Mouse (Mus musculus) neural tube, embryonic 15.5 days (tissue): ENCODE measurements around the gene C1ql4. TPM values are rescaled to one million over a fixed set of nuclear protein-coding genes. Genes with fewer than 3 reads are reported as not detected.

ENCODE experiments used
- ATAC-seq: fragments of 200-750 bp; cut with Nextera tagmentation; 2 replicates; pipeline ENCODE4 v1.8.0; 2017; ENCODE audit warnings: mild to moderate bottlenecking, moderate TSS enrichment, moderate library complexity; ENCODE audit not compliant: low FRiP score
- H3K27ac ChIP-seq: fragments of 300-500 bp; sonication (generic); replicated peaks from 2 replicates; pipeline ENCODE4 v1.5.1; 2015; ENCODE audit warnings: mild to moderate bottlenecking, inconsistent platforms
- H3K27me3 ChIP-seq: fragments of 300-500 bp; sonication (generic); replicated peaks from 2 replicates; pipeline ENCODE4 v1.6.1; 2015; ENCODE audit warnings: inconsistent platforms
- H3K36me3 ChIP-seq: fragments of 300-500 bp; sonication (generic); 2 replicates; pipeline ENCODE4 v1.6.1; 2015; ENCODE audit warnings: inconsistent platforms
- H3K4me1 ChIP-seq: fragments of 300-500 bp; sonication (generic); 2 replicates; pipeline ENCODE4 v1.6.1; 2015; ENCODE audit warnings: inconsistent platforms
- H3K4me2 ChIP-seq: fragments of 300-500 bp; sonication (generic); 2 replicates; pipeline ENCODE4 v1.6.1; 2015; ENCODE audit warnings: inconsistent platforms, mild to moderate bottlenecking, moderate library complexity
- H3K4me3 ChIP-seq: fragments of 300-500 bp; sonication (generic); replicated peaks from 2 replicates; pipeline ENCODE4 v1.5.1; 2015; ENCODE audit warnings: mild to moderate bottlenecking, inconsistent platforms
- H3K9ac ChIP-seq: fragments of 300-500 bp; sonication (generic); replicated peaks from 2 replicates; pipeline ENCODE4 v1.6.1; 2015; ENCODE audit warnings: mild to moderate bottlenecking, inconsistent platforms
- H3K9me3 ChIP-seq: fragments of 300-500 bp; sonication (generic); replicated peaks from 2 replicates; pipeline ENCODE4 v1.6.1; 2016; ENCODE audit warnings: inconsistent platforms
- WGBS: fragments of 180-500 bp; shearing (Covaris S2); methylation state at CpG from one replicate; pipeline ENCODE4 v1.1.7; 2015; ENCODE audit warnings: mixed read lengths; 5-methylcytosine and 5-hydroxymethylcytosine counted together
- polyA plus RNA-seq: library from polyadenylated mRNA; unstranded; fragments of >200 nt; fragmentation: Nextera tagmentation; extraction: Ambion mirVana; gene quantifications from 2 replicates; pipeline ENCODE4 v1.2.1, GENCODE M21; 2015

C1ql4 gene
- polyA plus RNA-seq, 1 experiment from 2014 or later = 3.6 TPM

DNA sequence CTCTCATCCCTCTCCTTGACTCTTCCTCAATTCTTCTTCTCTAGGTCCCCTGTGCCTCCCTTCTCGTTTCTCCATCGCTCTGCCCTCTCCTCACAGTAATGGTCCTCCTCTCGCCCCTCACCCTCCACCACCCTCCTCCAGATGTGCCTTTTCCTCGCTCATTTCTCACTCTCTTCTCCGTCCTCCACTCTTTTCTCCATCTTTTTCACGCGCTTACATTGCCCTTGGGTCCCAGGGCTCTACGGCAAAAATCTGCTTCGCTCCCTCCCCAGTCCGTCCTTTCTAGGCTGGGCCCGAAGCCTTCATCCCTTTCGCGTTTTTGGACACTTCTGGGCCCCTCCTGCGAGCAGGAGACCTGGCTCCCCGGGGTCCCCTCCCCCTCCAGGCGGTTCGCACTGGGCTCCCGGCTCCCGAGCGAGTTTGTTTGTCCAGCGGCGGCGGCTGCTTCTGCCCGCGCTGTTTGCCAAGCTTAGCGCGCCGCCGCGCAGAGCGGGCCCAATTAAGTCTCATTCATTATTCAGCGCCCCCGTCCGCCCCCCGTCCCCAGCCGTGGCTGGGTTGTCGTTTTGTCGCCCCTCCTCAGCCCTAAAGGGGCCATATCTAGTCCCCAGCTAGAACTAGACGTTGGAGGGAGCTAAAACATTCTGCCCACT, 10.3 kb upstream of the C1ql4 start:
- Histone ChIP-seq H3K9me3 (no peaks in the 10 kb centered on the region), H3K4me3 (peak overlapping the region; percentile 33), H3K9ac (peak overlapping the region; percentile 14; the same call in 1 of the 2 replicates), H3K27me3 (peaks cover 70% of the 10 kb centered on the region), H3K36me3 (no peaks in the 10 kb centered on the region), H3K27ac (no peak overlapping the region), H3K4me1 (peaks cover 53% of the 10 kb centered on the region), H3K4me2 (peak overlapping the region; percentile 83)
- under 1% methylated on average over 39 of the region's 39 CpGs for WGBS
- ATAC-seq = no peak

DNA sequence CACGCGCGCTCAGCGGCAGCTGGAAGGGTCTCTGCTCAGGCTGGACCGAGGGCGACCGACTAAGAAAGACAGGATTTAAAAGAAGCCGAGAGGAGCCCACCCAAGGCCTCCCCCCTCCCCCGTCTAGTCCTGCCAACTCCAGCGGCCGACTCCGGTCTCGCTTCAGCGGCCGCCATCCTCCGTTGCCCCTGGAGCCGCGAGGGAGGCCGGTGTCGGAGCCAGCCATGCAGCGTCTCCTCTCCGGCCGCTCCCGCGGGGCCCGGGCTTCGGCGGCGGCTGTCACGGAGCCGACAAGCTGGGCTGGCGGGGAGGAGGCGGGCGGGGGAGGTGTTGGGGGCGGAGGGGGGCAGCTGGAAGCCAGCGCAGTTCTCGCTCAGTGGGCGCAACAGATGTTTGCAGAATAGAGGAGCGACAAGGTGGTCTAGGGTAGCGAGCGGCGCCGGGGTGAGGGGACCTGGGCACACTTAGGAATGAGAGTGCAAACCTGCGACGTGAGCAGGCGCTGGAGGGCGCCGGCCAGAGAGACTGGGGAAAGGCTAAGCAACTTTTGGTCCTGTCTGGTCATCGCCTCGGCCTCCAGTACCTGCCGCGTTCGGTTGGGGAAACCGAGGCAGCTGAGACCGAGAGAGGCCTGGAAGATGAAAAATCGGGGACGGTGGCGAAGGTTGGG, 9.3 kb upstream of the C1ql4 start:
- peak overlapping the region; percentile 41 for H3K4me3 ChIP-seq
- WGBS = 0% methylated on average over 50 of the region's 58 CpGs
- peak overlapping the region; percentile 26; the same call in 1 of the 2 replicates for H3K9ac ChIP-seq
- H3K36me3 ChIP-seq = no peaks in the 10 kb centered on the region
- H3K9me3 ChIP-seq = no peaks in the 10 kb centered on the region
- no peak for ATAC-seq
- H3K27me3 ChIP-seq = peaks cover 80% of the 10 kb centered on the region
- H3K4me2 ChIP-seq = peak overlapping the region; percentile 83
- no peak overlapping the region for H3K27ac ChIP-seq
- H3K4me1 ChIP-seq = peaks cover 53% of the 10 kb centered on the region

DNA sequence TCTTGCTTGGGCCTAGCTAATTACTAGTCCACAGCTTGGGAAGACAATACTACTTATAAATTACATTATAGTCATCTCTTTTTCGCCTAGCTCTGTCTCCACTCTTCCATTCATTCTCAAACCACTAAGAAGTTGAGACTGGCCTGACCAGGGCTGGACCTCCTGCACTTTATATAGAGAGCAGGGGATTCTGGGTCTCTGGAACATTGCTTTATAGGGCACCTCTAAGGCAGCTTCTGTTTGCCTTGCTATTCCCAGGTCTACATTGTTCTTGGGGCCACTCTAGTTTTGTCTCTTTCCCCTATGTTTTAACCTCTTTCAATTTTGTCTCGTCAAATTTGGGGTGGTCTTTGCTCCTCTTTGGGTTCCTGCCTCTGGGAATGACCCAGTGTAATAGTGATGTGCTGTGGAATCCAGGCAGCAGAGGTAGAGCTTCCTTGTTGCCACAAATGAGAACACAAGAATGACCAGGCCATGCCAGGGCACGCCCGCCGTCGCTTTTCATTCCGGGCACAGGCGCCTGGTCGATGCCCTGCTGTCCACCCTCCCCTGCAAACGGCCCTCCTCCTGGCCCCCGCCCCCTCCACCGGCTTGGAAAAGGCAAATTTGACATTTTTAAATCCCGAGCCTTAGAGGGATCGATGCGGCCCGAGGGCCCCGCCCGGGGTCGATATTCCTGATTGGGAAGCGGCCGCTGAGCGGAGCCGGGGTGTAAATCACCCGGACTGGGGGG, 8.6 kb upstream of the C1ql4 start:
- no peaks in the 10 kb centered on the region for H3K9me3 ChIP-seq
- WGBS = 3% methylated on average over 24 of the region's 24 CpGs
- peak overlapping the region; percentile 83 for H3K4me2 ChIP-seq
- peaks cover 53% of the 10 kb centered on the region for H3K4me1 ChIP-seq
- H3K36me3 ChIP-seq = no peaks in the 10 kb centered on the region
- H3K4me3 ChIP-seq = peak overlapping the region; percentile 41
- H3K9ac ChIP-seq = peak overlapping the region; percentile 26; the same call in 1 of the 2 replicates
- no peak for ATAC-seq
- H3K27me3 ChIP-seq = peaks cover 80% of the 10 kb centered on the region
- H3K27ac ChIP-seq = no peak overlapping the region

DNA sequence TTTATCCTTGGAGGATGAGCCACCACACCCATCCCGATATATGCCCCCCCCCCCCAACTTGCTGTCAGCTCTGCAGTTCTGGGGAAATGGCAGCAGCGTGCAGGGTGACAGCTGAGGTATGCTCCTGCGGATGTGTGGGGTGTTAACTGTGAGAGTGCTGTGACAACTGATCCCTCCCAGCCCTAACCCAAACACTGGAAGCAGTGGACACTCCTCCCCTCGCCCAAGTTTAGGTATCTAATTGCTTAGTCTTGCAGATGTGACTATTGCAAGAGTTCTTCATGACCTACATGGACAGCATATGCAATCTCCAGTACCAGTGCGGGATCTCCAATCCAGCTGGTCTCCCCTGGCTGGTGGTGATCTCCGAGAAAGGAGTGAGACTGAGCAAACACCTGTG, 7.7 kb upstream of the C1ql4 start:
- Histone ChIP-seq H3K4me1 (peaks cover 53% of the 10 kb centered on the region), H3K9me3 (no peaks in the 10 kb centered on the region)

DNA sequence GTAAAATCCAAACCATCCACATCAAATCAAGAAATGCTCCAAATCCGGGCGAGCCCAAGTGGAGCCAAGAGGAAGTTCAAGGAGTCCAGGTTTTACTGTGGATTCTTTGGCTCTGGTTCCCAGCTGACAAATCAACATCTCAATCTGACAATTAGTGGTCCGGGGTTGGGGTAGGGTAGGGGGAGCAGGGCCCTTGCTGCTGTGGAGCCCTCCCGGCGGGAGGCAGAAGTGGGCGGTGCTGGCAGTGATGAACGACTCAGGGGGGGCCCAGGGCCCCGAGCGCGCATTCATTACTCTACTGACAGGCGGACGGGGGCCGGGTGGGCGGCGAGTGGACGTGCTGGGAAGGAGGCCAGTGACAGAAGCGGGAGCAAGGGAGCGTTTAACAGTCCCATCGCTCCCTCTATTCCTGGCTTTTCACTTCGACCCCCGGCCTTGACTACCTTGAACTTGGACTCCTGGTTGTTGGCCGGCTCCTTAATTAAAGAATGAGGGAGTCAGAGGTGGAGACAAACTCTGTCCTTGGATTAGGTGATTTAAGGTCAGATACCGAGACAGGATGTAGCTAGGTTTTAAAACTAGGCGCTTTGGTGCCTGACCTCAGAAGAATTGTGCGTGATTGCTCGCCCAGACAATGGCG, 7.1 kb upstream of the C1ql4 start:
- Histone ChIP-seq H3K9me3 (no peaks in the 10 kb centered on the region), H3K9ac (no peak overlapping the region), H3K4me3 (no peak overlapping the region), H3K4me1 (peaks cover 53% of the 10 kb centered on the region), H3K27me3 (peaks cover 76% of the 10 kb centered on the region), H3K27ac (no peak overlapping the region), H3K4me2 (peak overlapping the region; percentile 38), H3K36me3 (no peaks in the 10 kb centered on the region)
- WGBS = under 1% methylated on average over 27 of the region's 27 CpGs
- peak; percentile 25; the same call in 1 of the 2 replicates for ATAC-seq

More for the DNA sequence above, 7.7 kb upstream of the C1ql4 start:
- no peaks in the 10 kb centered on the region for H3K36me3 ChIP-seq
- peak overlapping the region; percentile 38; the same call in 1 of the 2 replicates for H3K4me2 ChIP-seq
- no peak overlapping the region for H3K9ac ChIP-seq
- no peak overlapping the region for H3K27ac ChIP-seq
- H3K27me3 ChIP-seq = peaks cover 77% of the 10 kb centered on the region
- ATAC-seq = no peak
- H3K4me3 ChIP-seq = no peak overlapping the region
- WGBS = 8% methylated on average over 6 of the region's 6 CpGs

DNA sequence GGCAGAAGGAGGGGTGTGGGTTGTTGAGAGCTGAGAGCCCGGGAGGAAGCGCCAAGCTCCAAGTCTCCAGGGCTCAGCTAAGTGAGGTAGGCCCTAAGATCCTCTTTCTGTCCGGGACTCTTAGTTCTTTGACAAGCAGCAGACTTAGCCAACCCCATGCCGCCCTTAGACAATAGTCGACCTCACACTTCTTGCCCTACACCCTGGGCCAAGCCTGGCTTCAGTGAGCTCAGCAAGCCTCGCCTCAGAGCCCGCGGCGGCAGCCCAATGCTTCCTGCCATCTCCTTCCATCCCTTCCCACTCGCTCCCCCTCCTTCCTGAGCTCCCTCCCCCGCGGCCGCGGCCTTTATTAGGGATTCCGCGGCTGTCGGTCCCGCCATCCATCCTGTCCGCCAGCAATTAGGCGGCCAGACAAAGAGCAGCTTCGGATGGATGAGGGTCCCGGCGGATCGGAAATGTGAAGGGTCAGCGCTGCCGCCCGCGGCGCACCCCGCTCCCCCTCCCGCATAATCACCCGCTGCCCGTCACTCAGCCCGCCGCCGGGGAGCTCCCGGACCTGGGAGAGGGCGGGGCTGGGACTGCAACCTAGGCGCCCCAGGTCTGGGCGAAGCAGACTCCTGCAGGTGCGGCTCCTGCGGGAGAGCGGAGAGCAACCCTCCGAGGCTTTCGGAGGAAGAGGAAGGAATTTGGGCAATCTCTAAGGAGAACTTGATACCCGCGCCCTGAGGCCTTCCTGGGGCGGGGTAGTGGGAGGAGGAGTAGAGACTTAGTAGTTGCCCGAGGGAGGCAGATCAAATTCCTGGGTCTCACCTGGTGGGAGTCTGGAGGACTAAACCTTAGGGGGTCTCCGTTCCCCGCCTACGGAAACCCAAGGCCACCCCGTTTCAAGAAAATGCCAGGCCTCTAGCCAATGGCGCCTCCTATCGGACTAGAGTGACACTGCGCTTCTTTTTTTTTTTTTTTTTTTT, 6.0 kb upstream of the C1ql4 start:
- Histone ChIP-seq H3K9ac (peak overlapping the region; percentile 61), H3K4me2 (peak overlapping the region; percentile 92), H3K27ac (peak overlapping the region; percentile 61), H3K9me3 (no peaks in the 10 kb centered on the region), H3K4me1 (peaks cover 45% of the 10 kb centered on the region), H3K27me3 (peaks cover 76% of the 10 kb centered on the region), H3K4me3 (peak overlapping the region; percentile 47), H3K36me3 (no peaks in the 10 kb centered on the region)
- under 1% methylated on average over 56 of the region's 56 CpGs for WGBS
- ATAC-seq = peak; percentile 37; the same call in 1 of the 2 replicates

DNA sequence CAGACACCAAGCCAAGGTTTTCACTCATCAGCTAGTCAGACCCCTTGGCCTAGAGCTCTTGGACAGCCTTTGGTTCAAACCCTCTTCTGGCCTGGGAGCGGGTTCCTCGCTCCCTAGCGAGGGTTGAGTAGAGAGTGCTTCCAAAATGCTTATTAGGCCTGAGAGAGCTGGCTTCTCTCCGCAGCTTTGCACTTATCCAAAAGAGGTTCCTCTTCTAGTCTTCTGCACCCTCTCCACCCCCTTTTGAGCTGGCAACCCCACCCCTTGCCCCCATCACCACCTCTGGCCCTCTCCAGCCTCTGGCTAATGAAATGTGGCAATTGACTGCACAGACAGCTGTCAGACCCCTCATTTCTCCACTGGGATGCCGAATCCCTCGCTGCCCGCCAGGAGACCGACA, 5.3 kb upstream of the C1ql4 start, which contains the start of gene Dnajc22:
Gene Dnajc22 (plus strand): TSS at position 301 of the 400 bp plus-strand sequence.
- H3K27ac ChIP-seq = peak within 1 kb of the TSS; percentile 61
- 39% methylated on average over 8 of the region's 8 CpGs for WGBS
- peak within 1 kb of the TSS; percentile 47 for H3K4me3 ChIP-seq
- H3K36me3 ChIP-seq = no peaks in the 10 kb centered on the region
- H3K4me1 ChIP-seq = peaks cover 45% of the 10 kb centered on the region
- peak within 1 kb of the TSS; percentile 92 for H3K4me2 ChIP-seq
- H3K27me3 ChIP-seq = peaks cover 76% of the 10 kb centered on the region
- H3K9ac ChIP-seq = peak within 1 kb of the TSS; percentile 61
- H3K9me3 ChIP-seq = no peaks in the 10 kb centered on the region
- ATAC-seq = no peak

DNA sequence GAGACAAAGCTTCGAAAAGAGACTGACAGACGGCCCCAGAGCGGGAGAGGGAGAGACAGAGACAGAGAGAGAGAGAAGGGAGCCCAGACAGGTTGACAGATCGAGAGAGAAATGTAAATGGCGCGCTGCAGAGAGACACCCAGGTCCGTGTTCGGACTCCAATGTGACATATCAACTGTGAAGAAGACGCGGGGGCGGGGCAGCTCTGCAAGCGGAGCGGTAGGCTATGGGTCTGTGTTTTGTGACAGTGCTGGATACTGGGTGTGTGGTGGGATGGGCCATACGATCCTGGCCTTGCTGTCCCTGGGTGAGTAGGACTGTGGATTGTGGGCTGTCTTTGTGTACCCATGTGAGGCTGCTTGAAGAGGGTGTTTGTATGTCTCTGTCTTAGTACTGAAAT, 1.5 kb upstream of the C1ql4 start:
- WGBS = 13% methylated on average over 14 of the region's 14 CpGs
- H3K4me3 ChIP-seq = no peak overlapping the region
- no peak overlapping the region for H3K27ac ChIP-seq
- no peak for ATAC-seq
- H3K9me3 ChIP-seq = no peaks in the 10 kb centered on the region
- H3K4me2 ChIP-seq = peak overlapping the region; percentile 53; the same call in 1 of the 2 replicates
- peaks cover 18% of the 10 kb centered on the region for H3K4me1 ChIP-seq
- H3K27me3 ChIP-seq = peaks cover 79% of the 10 kb centered on the region
- no peak overlapping the region for H3K9ac ChIP-seq
- no peaks in the 10 kb centered on the region for H3K36me3 ChIP-seq

DNA sequence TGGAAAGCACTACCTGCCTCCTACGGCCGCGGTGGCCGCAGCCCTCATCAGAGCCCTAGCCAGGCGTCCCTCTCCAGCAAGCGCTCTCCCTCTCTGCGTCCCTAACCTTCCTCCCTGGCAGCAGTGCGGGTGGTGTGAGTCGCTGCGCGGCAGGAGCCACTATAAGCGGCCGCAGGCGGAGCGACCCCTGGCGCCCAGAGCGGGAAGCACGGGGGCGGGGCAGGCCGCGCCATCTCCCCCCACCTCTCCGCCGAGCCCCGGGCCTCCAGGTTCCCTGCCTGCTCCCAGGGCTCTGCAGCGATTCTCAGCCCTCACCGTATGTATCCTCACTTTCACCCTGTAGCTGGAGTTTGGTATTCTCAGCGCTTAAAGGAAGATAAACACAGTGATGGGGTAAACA, 675 bp upstream of the C1ql4 start:
- under 1% methylated on average over 23 of the region's 27 CpGs for WGBS
- peak; percentile 62; the same call in 1 of the 2 replicates for ATAC-seq
- peak overlapping the region; percentile 53 for H3K4me2 ChIP-seq
- no peak overlapping the region for H3K9ac ChIP-seq
- H3K27ac ChIP-seq = no peak overlapping the region
- no peaks in the 10 kb centered on the region for H3K9me3 ChIP-seq
- peaks cover 87% of the 10 kb centered on the region for H3K27me3 ChIP-seq
- no peaks in the 10 kb centered on the region for H3K36me3 ChIP-seq
- peaks cover 11% of the 10 kb centered on the region for H3K4me1 ChIP-seq
- H3K4me3 ChIP-seq = peak overlapping the region; percentile 30

DNA sequence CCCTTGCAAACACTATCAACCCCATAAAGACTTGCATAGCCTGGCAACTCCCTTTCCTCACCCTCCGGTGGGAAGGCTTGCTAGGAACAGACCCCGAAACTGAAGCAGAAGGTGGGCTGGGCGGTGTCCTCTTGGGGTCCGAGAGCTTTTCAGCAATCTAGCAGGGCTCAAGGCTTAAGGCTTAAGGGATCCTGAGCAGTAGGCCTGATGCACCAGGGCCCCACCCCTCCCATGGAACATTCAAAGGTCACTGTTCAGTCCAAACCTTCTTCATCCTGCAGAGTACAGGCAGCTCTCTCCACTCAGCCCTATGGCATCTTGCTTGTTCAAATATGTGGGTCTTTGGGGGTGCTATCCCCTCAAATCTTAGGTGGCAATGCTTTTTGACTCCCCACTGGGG, 1.6 kb downstream of the C1ql4 start:
- WGBS = 76% methylated on average over 4 of the region's 4 CpGs
- Histone ChIP-seq H3K4me3 (no peak overlapping the region), H3K36me3 (no peaks in the 10 kb centered on the region), H3K4me2 (no peak overlapping the region), H3K27me3 (peaks cover 71% of the 10 kb centered on the region), H3K27ac (no peak overlapping the region), H3K9ac (no peak overlapping the region), H3K9me3 (no peaks in the 10 kb centered on the region), H3K4me1 (peaks cover 10% of the 10 kb centered on the region)
- no peak for ATAC-seq
